Mouse (Mus musculus) cerebral cortex, adult 2 months (tissue): ENCODE results near the gene Crcp.

ENCODE experiments used
- WGBS: fragments of 180-500 bp; shearing (Covaris S2); methylation state at CpG from one replicate; pipeline ENCODE4 v1.1.7; 2018; 5-methylcytosine and 5-hydroxymethylcytosine counted together

Gene Crcp

DNA sequence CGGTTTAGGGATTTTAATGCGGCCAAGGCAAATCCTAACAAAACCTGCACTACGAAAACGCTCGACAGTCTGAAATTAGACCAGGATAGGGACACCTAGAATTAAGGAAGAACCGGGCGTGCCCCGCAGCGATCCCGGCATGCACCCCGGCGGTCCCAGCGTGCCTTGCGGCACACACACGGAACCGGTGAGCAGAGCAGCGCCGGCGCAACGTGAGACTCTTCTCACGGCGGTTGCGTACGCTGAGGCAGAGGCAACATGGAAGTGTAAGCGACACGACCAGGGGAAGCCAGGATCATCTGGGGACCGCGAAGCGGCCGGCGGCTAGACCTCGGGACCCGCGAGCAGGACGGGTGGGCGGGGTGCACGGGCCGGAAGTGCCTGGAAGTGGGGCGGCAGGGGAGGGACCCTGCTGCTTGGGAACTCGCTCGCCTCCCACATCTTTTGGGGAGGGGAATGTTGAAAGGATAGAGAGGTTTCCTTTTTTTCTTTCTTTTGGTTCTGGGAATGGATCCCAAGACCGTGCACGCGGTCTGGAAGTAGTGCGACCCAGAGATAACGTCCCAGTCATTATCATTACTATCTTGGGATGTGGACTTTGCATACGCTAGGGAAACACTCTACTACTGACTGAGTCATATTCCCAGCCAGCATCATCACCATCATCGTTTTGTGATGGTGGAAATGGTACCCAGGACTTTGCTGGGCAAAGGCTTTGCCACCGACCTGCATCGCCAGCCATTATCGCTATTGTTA, at the start of gene Crcp, which contains the start of gene Asl:
Gene Crcp, plus strand, starts transcription at position 149 of the 756 bp plus-strand sequence.
Gene Asl, minus strand, starts transcription at position 106 of the 756 bp plus-strand sequence.
- WGBS: 3% methylated on average over 51 of the region's 51 CpGs

- WGBS: 63% methylated on average over 3 of the region's 3 CpGs
Measured at GRCm38 (mm10) chr5:129980216-129980615, 48.9 kb upstream of the Crcp start.

GRCm38 (mm10) chr5:129989376-129989775, 39.7 kb upstream of the Crcp start:
- 81% methylated on average over 13 of the region's 13 CpGs for WGBS

DNA sequence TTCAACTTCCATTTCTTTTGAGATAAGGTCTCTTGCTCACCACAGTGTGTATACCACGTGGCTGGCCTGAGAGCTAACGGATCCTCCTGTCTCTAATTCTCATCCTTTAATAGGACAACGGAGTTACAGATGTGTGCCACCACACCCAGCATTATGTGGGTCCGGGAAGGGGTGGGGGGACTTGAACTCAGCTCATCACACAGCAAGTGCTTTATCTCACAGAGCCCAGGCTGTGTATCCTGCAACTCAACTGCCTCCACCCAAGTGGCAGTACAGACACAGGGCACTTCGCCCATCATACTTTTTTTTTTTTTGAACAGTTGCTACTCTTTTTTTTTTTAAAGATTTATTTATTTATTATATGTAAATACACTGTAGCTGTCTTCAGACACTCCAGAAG, 37.2 kb upstream of the Crcp start:
- 95% methylated on average over 5 of the region's 5 CpGs for WGBS

DNA sequence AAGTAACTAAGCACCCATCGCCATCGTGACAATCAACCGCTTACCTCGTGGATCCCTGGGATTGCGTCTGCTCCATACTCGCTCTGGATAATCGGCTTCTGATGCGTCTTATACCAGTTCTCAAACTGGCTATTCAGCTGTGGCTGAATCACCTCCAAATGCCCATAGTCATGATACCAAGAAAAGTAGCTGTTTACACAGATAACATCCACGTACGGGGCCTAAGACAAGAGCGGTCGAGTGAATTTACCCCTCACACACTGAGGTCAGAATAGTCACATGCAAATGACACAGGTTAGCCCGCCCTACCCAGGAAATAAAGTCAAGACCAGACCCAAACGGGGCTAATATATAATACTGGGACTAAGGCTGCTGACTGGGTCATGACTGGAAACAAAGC, 35.7 kb upstream of the Crcp start:
- WGBS: 96% methylated on average over 14 of the region's 14 CpGs

DNA sequence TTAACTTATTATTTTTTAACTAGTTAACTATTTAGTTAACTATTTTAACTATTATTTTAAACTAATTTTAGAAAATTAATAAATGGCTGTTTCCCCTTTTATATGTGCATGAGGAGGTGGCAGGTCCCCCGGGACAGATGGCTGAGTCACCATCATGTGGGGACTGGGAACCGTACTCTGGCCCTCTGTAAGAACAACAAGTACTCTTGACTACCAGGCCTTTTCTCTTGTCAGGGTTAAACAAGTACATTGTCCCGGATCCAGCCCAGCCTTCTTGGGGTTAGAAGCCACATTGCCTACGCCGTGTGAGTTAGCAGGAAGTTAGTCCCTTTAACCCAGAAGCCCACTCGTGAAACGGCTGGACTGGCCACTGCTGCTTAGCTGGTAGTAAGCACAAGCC, 34.1 kb upstream of the Crcp start:
- WGBS: 88% methylated on average over 7 of the region's 7 CpGs

DNA sequence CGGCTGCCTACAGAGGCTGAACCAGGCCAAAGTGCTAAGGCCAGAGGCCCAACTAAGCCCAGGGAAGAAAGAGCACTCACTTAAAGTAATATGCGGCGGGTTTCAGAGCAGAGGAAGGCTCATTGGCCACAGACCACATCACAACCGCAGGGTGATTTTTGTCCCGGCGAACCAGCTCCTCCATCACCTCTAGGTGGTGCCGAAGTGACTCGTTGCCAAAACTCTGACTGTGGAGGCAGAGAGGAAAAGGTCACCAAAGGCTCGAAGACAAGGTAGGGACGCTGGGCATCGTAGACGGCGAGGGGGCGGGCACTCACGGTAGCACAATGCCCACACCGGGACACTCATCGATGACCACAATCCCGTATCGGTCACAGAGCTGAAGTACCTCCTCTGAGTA, 31.4 kb upstream of the Crcp start:
- WGBS: 69% methylated on average over 19 of the region's 19 CpGs

- WGBS: 28% methylated on average over 4 of the region's 4 CpGs
Measured at GRCm38 (mm10) chr5:129999097-129999496, 30.0 kb upstream of the Crcp start.

DNA sequence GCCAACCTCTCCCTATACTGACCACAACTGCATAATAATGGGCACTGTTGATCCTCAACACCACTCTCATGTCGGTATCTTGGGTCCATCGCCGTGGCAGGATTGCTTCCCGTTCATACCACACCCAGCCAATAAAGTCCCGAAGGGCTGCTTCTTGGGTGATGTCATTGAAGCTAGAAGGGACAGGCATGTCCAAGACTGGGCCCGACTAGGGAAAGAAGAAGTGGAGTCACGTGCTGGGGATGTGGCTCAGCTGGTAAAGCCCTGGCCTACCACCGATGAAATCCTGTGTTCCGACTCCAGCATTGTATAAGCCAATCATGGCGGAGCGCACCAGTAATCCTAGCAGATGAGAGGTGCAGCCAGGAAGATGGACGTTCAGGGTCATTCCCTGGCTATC, 28.4 kb upstream of the Crcp start:
- 89% methylated on average over 12 of the region's 12 CpGs for WGBS

- WGBS: 77% methylated on average over 5 of the region's 5 CpGs
Measured at GRCm38 (mm10) chr5:130001356-130001987, 27.6 kb upstream of the Crcp start.

DNA sequence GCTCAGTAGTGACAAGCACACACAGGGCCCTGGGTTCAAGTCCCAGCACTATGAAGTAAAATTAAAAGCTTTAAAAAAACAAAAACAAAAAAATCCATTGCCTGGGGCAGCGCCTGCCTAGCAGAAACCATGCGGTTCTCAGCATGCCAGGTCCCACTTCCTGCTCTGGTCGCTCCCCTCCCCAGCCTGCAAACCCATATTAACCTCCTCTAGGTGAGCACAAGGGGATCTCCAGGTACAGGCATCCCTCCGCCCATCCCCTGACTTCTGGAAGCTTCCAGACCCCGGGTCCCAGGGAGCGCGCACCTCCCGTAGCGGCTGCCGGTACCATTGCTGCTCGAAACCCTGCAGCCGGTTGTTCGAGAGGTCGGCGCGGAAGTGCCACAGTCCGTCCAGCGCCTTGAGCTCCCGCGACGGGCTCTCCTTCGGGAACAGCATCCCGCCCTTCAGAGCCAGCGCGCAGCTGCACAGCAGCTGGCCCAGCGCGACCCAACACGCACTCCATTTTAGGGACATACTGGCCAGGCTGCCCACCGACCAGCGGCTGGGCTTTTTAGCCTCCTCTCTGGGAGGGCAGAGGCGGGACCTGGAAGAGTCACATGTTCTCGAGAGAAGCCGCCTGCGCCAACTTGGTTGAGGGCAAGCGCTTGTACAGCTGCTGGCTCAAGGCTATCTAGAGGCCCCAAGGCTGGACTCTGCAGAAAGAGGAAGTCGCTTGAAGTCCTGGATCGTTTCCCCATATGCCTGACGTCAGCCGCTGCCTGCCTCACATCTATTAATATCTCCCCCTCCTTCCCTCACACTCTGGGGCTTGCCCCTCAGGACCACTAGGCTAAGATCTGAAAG, 26.6 kb upstream of the Crcp start, which contains the start of gene Gusb:
Gene Gusb, minus strand, starts transcription at position 749 of the 846 bp plus-strand sequence.
- WGBS: 1% methylated on average over 39 of the region's 39 CpGs

DNA sequence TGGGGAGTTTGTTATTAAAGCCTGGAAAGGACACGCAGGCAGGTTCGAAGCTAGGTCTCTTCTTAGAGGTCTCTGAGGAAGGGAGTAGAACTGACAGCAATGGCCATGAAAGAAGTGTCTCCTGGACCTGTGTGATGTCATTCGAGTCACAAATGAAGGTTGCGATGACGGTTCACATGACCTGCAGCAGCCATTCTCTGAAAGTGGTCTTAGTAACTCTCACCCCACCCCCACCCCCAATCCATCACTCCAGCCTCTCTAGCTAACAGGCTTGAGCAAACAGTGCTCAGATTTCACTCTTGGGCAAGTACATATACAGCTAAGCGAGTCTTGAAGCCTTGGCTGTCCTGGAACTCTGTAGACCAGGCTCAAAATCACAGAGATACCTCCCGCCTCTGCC, 25.9 kb upstream of the Crcp start:
- WGBS: 80% methylated on average over 7 of the region's 7 CpGs

DNA sequence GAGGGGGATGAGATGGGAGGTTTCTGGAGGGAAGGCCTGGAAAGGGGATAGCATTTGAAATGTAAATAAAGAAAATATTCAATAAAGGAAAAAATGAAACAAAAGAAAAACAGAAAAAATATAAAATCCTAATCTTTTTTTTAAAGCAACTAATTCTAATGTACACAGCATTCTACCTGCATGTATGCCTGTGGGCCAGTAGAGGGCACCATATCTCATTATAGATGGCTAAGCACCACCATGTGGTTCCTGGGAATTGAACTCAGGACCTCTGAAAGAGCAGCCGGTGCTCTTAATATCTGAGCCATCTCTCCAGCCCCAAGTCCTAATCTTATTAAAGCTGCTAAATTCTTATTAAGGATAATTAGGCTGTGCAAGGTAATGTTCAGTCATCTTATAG, 21.7 kb upstream of the Crcp start:
- 95% methylated on average over 1 of the region's 1 CpGs for WGBS

- 82% methylated on average over 6 of the region's 6 CpGs for WGBS
Measured at GRCm38 (mm10) chr5:130008034-130008590, 21.0 kb upstream of the Crcp start.

- WGBS: 92% methylated on average over 4 of the region's 4 CpGs
Measured at GRCm38 (mm10) chr5:130009784-130010183, 19.3 kb upstream of the Crcp start.

GRCm38 (mm10) chr5:130010961-130011360, 18.1 kb upstream of the Crcp start:
- WGBS: 97% methylated on average over 5 of the region's 5 CpGs

GRCm38 (mm10) chr5:130015104-130015503, 14.0 kb upstream of the Crcp start:
- 97% methylated on average over 3 of the region's 3 CpGs for WGBS

- WGBS: 87% methylated on average over 8 of the region's 8 CpGs
Measured at GRCm38 (mm10) chr5:130019461-130019860, 9.6 kb upstream of the Crcp start.

DNA sequence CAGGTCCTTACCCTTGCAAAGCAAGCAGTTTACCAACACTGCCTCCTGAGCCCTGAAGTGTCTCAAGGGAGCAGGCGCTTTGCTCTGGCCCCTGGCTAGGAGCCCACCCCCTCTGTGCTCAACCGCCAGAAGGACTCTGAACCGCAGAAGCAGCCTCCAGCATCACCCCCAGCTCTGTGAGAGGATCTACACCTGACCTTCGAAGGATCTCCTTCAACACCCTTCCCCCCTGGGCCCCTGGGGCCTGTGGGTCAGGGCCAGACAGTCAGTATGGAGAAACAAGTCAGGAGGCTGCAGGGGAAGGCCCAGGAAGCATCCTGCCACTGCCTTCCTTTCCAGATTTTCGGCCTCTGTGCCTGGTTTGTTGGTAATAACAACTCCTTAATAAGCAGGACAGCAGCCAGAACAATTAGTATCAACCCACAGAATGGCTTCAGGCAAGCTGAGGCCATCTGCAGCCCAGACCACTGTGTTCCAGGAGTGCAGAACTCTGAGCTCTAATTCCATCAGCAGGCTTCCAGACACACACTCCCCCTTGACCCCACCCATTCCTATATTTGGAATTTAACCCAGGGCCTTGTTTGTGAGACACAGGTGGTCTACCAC, 7.6 kb upstream of the Crcp start:
- whole genome bisulfite sequencing: 59% methylated on average over 5 of the region's 5 CpGs

DNA sequence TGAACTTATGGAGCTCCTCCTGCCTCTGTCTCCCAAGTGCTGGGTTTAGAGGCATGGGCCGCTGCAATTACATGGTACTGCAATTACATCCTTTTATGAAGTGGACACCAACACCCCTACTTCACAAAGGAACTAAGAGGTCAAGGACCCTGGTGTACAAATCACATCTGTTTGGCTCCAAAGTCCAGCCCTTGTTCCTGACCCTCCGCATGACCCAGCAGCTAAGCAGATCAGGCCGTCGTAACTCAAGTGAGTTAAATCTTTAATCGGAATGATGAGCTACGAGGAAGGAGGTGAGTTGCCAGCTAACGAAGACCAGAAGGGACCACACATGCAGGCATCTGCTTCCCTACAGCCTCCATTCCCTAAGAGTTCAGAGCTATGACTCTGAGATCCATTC, 6.7 kb upstream of the Crcp start:
- WGBS: 90% methylated on average over 7 of the region's 7 CpGs

DNA sequence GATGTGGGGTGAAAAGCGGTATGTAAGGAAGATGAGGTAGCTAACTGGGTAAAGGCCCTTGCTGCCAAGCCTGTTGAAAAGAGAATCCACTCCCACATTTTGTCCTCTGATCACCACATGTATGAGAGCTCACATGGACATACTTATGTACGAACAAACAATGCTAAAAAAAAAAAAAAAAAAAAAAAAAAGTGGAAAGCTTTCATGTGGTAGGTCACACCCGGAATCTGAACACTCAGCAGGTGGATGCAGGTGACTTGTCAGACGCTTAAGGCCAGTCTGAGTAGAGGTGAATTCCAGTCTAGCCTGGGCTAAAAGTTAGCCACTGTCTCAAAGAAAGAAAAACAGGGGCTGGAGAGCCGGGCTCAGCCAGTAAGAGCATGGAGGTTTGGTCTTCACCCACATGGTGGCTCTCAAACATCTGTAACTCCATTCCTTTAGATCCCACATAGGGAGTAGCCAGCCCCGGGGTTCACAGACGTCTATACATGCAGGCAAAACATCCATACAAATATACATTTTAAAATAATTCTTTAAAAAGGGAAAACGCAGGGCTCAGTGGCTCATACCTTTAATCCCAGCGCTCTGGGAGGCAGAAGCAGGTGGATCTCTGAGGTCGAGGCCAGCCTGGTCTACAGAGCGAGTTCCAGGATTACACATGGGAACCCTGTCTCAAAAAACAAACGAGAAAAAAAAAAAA, 5.9 kb upstream of the Crcp start:
- WGBS: 35% methylated on average over 12 of the region's 12 CpGs
